Mouse (Mus musculus) lung, adult 2 months (tissue): ENCODE measurements around the gene Gm21954.

Source experiments
- CTCF ChIP-seq: fragments of 200-500 bp; IDR thresholded peaks from 2 replicates; pipeline ENCODE4 v1.5.1; 2011; ENCODE audit warnings: mild to moderate bottlenecking, low read length, control low read depth; ENCODE audit not compliant: insufficient read depth
- POLR2A ChIP-seq: fragments of 200-500 bp; IDR thresholded peaks from 2 replicates; pipeline ENCODE4 v1.6.1; 2011; ENCODE audit warnings: low read depth, mild to moderate bottlenecking, control low read depth, low read length, borderline replicate concordance; ENCODE audit errors: extremely low read depth

- no peak for TF ChIP-seq CTCF
- TF ChIP-seq POLR2A = no peak
Observed at GRCm38 (mm10) chr3:55451035-55451434, 21.0 kb downstream of the Gm21954 start.
